Comparison of ENCODE assay signal across 11 mouse cellular contexts in genomic region chr11:50215633-50216032, GRCm38 (mm10). TPM values are rescaled to one million over a fixed set of nuclear protein-coding genes. Genes with fewer than 3 reads are reported as not detected.
DNase-seq lines count a peak whose midpoint lies in the region; ATAC-seq and TF ChIP-seq lines count a peak whose summit lies in the region.
"Had no signal": no experiment of that assay in that cellular context is flagged by ENCODE, and none has a peak within 500 bp of the region (broad histone marks: within the 10 kb centered on the region; RNA-seq: fewer than 3 reads in every experiment).

No protein-coding gene starts in this region.

- no peaks in the 10 kb centered on the region for H3K36me3 ChIP-seq in heart, embryonic 15.5 days
- H3K36me3 ChIP-seq in heart, adult 2 months (ENCODE audit: control insufficient read depth, insufficient read depth, low read length) = no peaks in the 10 kb centered on the region
- no peaks in the 10 kb centered on the region for H3K36me3 ChIP-seq in lung, embryonic 15.5 days
- no peaks in the 10 kb centered on the region for H3K36me3 ChIP-seq in intestine, postnatal 0 days (ENCODE audit: control insufficient read depth, insufficient read depth)
- no peaks in the 10 kb centered on the region for H3K36me3 ChIP-seq in neural tube, embryonic 14.5 days (ENCODE audit: control insufficient read depth, insufficient read depth, low read length)

- TF ChIP-seq POLR2A in heart, adult 2 months (IDR thresholded peaks at IDR 0.05; ENCODE audit: insufficient read depth, low read depth, low read length) = no peak

- intact Hi-C loops in heart, adult 2 months (cut with DNase I) = no loop called here

- H3K4me1 ChIP-seq in heart, embryonic 15.5 days (replicated peaks) = peaks cover 50% of the 10 kb centered on the region
- H3K4me1 ChIP-seq in heart, adult 2 months (ENCODE audit: control insufficient read depth, insufficient read depth, low read length) = peaks cover 10% of the 10 kb centered on the region
- peaks cover 29% of the 10 kb centered on the region for H3K4me1 ChIP-seq in lung, embryonic 15.5 days
- H3K4me1 ChIP-seq in intestine, postnatal 0 days (replicated peaks; ENCODE audit: control insufficient read depth, insufficient read depth, low read length) = peaks cover 10% of the 10 kb centered on the region; the same call in 1 of the 2 replicates
- no peaks in the 10 kb centered on the region for H3K4me1 ChIP-seq in neural tube, embryonic 14.5 days (ENCODE audit: control insufficient read depth, insufficient read depth, low read length)

- TF ChIP-seq EP300 in heart, adult 2 months (IDR thresholded peaks at IDR 0.05; ENCODE audit: insufficient read depth, low read depth, low read length) = no peak

- DNase-seq in heart, adult 2 months = no peak
- DNase-seq in lung, postnatal 14 days = no peak
- no peak for DNase-seq in urinary bladder, postnatal 14 days (ENCODE audit: low spot score)
- DNase-seq: adrenal gland, adult 2 months; kidney, adult 2 months; spleen, adult 18-20 months; thymus, postnatal 4 days had no signal

- H3K9ac ChIP-seq in heart, embryonic 15.5 days = no peak overlapping the region
- H3K9ac ChIP-seq in heart, adult 2 months (ENCODE audit: low read depth, low read length) = no peak overlapping the region
- H3K9ac ChIP-seq in lung, embryonic 15.5 days = no peak overlapping the region
- no peak overlapping the region for H3K9ac ChIP-seq in intestine, postnatal 0 days (ENCODE audit: low read depth, low read length)
- 0 out of 2 replicates have a peak overlapping the region, but pooled peaks have one; percentile 8 for H3K9ac ChIP-seq in neural tube, embryonic 14.5 days (replicated peaks; ENCODE audit: low read depth, low read length)

- no peaks in the 10 kb centered on the region for H3K79me2 ChIP-seq in heart, adult 2 months (replicated peaks; ENCODE audit: control insufficient read depth, insufficient read depth, low read length)

- peak overlapping the region; percentile 37 for H3K4me2 ChIP-seq in heart, embryonic 15.5 days
- peak overlapping the region; percentile 16; the same call in 1 of the 2 replicates for H3K4me2 ChIP-seq in lung, embryonic 15.5 days
- H3K4me2 ChIP-seq in intestine, postnatal 0 days (replicated peaks; ENCODE audit: low read depth) = no peak overlapping the region
- H3K4me2 ChIP-seq in neural tube, embryonic 14.5 days (ENCODE audit: low read depth, low read length) = 0 out of 2 replicates have a peak overlapping the region, but pooled peaks have one; percentile 1

- H3K9me3 ChIP-seq in heart, embryonic 15.5 days (replicated peaks) = no peaks in the 10 kb centered on the region
- H3K9me3 ChIP-seq in lung, embryonic 15.5 days = no peaks in the 10 kb centered on the region
- no peaks in the 10 kb centered on the region for H3K9me3 ChIP-seq in intestine, postnatal 0 days (ENCODE audit: control insufficient read depth)
- H3K9me3 ChIP-seq in neural tube, embryonic 14.5 days (ENCODE audit: control insufficient read depth, low read length) = no peaks in the 10 kb centered on the region

- no peak overlapping the region for H3K4me3 ChIP-seq in heart, embryonic 15.5 days
- no peak overlapping the region for H3K4me3 ChIP-seq in heart, adult 2 months
- no peak overlapping the region for H3K4me3 ChIP-seq in lung, embryonic 15.5 days
- H3K4me3 ChIP-seq in intestine, postnatal 0 days (ENCODE audit: low read depth, low read length) = no peak overlapping the region
- no peak overlapping the region for H3K4me3 ChIP-seq in neural tube, embryonic 14.5 days (ENCODE audit: low read depth, low read length)

- no peak for TF ChIP-seq CTCF in heart, adult 2 months (IDR thresholded peaks at IDR 0.05)
- peak; percentile 22 for TF ChIP-seq CTCF in intestine, postnatal 0 days (IDR thresholded peaks at IDR 0.05; ENCODE audit: low read depth)

- 23% methylated on average over 9 of the region's 9 CpGs for WGBS in heart, embryonic 15.5 days
- 40% methylated on average over 9 of the region's 9 CpGs for WGBS in heart, adult 2 months
- WGBS in lung, embryonic 15.5 days = 28% methylated on average over 9 of the region's 9 CpGs
- 46% methylated on average over 9 of the region's 9 CpGs for WGBS in intestine, postnatal 0 days
- 20% methylated on average over 9 of the region's 9 CpGs for WGBS in neural tube, embryonic 14.5 days

- H3K27me3 ChIP-seq in heart, embryonic 15.5 days = no peaks in the 10 kb centered on the region
- no peaks in the 10 kb centered on the region for H3K27me3 ChIP-seq in heart, adult 2 months (ENCODE audit: control insufficient read depth, insufficient read depth, low read length)
- no peaks in the 10 kb centered on the region for H3K27me3 ChIP-seq in lung, embryonic 15.5 days
- no peaks in the 10 kb centered on the region for H3K27me3 ChIP-seq in intestine, postnatal 0 days (replicated peaks; ENCODE audit: control insufficient read depth, insufficient read depth, low read length)
- H3K27me3 ChIP-seq in neural tube, embryonic 14.5 days (ENCODE audit: control insufficient read depth, insufficient read depth, low read length) = no peaks in the 10 kb centered on the region

- H3K27ac ChIP-seq in heart, embryonic 15.5 days = no peak overlapping the region
- H3K27ac ChIP-seq in heart, adult 2 months = no peak overlapping the region
- H3K27ac ChIP-seq in lung, embryonic 15.5 days = no peak overlapping the region
- no peak overlapping the region for H3K27ac ChIP-seq in intestine, postnatal 0 days (ENCODE audit: low read depth, low read length)
- H3K27ac ChIP-seq in neural tube, embryonic 14.5 days (ENCODE audit: low read depth, low read length) = peak overlapping the region; percentile 16; the same call in 1 of the 2 replicates

- no peak for ATAC-seq in heart, embryonic 15.5 days (replicated peaks; ENCODE audit: insufficient number of reproducible peaks, insufficient read depth, low FRiP score, low read depth)
- ATAC-seq in lung, embryonic 15.5 days (ENCODE audit: borderline replicate concordance, extremely low read depth, low FRiP score, low TSS enrichment) = no peak
- no peak for ATAC-seq in intestine, postnatal 0 days
- no peak for ATAC-seq in neural tube, embryonic 14.5 days (ENCODE audit: low read depth)

RNA-seq across cellular contexts. Expression of gene Mgat4b, which starts 4.9 kb away (rescaled TPM):
- 29.2 and 35.5 TPM in 2 replicates for polyA plus RNA-seq in heart, embryonic 15.5 days (2015; fragmentation: Nextera tagmentation; extraction: Ambion mirVana)
- 10 to 100 TPM; 78.6 to 82.0 TPM for total RNA-seq in heart, adult 2 months (2021)
- 53.8 and 56.7 TPM in 2 replicates for polyA plus RNA-seq in heart, adult 2 months (2012; rRNA removed)
- polyA plus RNA-seq in lung, embryonic 15.5 days (2015; fragmentation: Nextera tagmentation; extraction: Ambion mirVana) = 36.4 and 41.0 TPM in 2 replicates
- 33.2 and 35.0 TPM in 2 replicates for polyA plus RNA-seq in intestine, postnatal 0 days (2015; fragmentation: Nextera tagmentation; extraction: Ambion mirVana)
- polyA plus RNA-seq in neural tube, embryonic 14.5 days (2014; fragmentation: Nextera tagmentation; extraction: Ambion mirVana) = 52.0 and 53.6 TPM in 2 replicates

RNA-seq across cellular contexts. Expression of gene Sqstm1, which starts 5.0 kb away (rescaled TPM):
- 213 and 270 TPM in 2 replicates for polyA plus RNA-seq in heart, embryonic 15.5 days (2015; fragmentation: Nextera tagmentation; extraction: Ambion mirVana)
- total RNA-seq in heart, adult 2 months (2021) = 100 to 1,000 TPM; 298 to 421 TPM
- 200 and 225 TPM in 2 replicates for polyA plus RNA-seq in heart, adult 2 months (2012; rRNA removed)
- polyA plus RNA-seq in lung, embryonic 15.5 days (2015; fragmentation: Nextera tagmentation; extraction: Ambion mirVana) = 251 and 273 TPM in 2 replicates
- 197 and 213 TPM in 2 replicates for polyA plus RNA-seq in intestine, postnatal 0 days (2015; fragmentation: Nextera tagmentation; extraction: Ambion mirVana)
- 377 and 383 TPM in 2 replicates for polyA plus RNA-seq in neural tube, embryonic 14.5 days (2014; fragmentation: Nextera tagmentation; extraction: Ambion mirVana)

RNA-seq across cellular contexts. Expression of gene Ltc4s, which starts 22.8 kb away (rescaled TPM):
- polyA plus RNA-seq in heart, embryonic 15.5 days (2015; fragmentation: Nextera tagmentation; extraction: Ambion mirVana) = 1.6 and 2.6 TPM in 2 replicates
- total RNA-seq in heart, adult 2 months (2021) = 1 to 10 TPM; 8.8 to 10.0 TPM
- 16.2 and 18.1 TPM in 2 replicates for polyA plus RNA-seq in heart, adult 2 months (2012; rRNA removed)
- 2.5 and 2.8 TPM in 2 replicates for polyA plus RNA-seq in lung, embryonic 15.5 days (2015; fragmentation: Nextera tagmentation; extraction: Ambion mirVana)
- polyA plus RNA-seq in intestine, postnatal 0 days (2015; fragmentation: Nextera tagmentation; extraction: Ambion mirVana) = 39.5 and 54.4 TPM in 2 replicates
- polyA plus RNA-seq in neural tube, embryonic 14.5 days (2014; fragmentation: Nextera tagmentation; extraction: Ambion mirVana) = 1.3 and 3.3 TPM in 2 replicates

RNA-seq across cellular contexts. Expression of gene Mrnip, which starts 41.4 kb away (rescaled TPM):
- polyA plus RNA-seq in heart, embryonic 15.5 days (2015; fragmentation: Nextera tagmentation; extraction: Ambion mirVana) = 7.9 and 12.2 TPM in 2 replicates
- 1 to 10 TPM; 1.6 to 1.8 TPM for total RNA-seq in heart, adult 2 months (2021)
- 3.0 and 3.5 TPM in 2 replicates for polyA plus RNA-seq in heart, adult 2 months (2012; rRNA removed)
- 19.1 and 19.5 TPM in 2 replicates for polyA plus RNA-seq in lung, embryonic 15.5 days (2015; fragmentation: Nextera tagmentation; extraction: Ambion mirVana)
- 6.1 and 7.0 TPM in 2 replicates for polyA plus RNA-seq in intestine, postnatal 0 days (2015; fragmentation: Nextera tagmentation; extraction: Ambion mirVana)
- polyA plus RNA-seq in neural tube, embryonic 14.5 days (2014; fragmentation: Nextera tagmentation; extraction: Ambion mirVana) = 38.1 and 48.3 TPM in 2 replicates
